Comparison of ENCODE assay signal across 9 mouse cellular contexts in genomic region chr4:43669428-43669794, GRCm38 (mm10). TPM values are rescaled to one million over a fixed set of nuclear protein-coding genes. Genes with fewer than 3 reads are reported as not detected.
DNase-seq lines count a peak whose midpoint lies in the region; ATAC-seq and TF ChIP-seq lines count a peak whose summit lies in the region.
"Had no signal": no experiment of that assay in that cellular context is flagged by ENCODE, and none has a peak within 500 bp of the region (broad histone marks: within the 10 kb centered on the region; RNA-seq: fewer than 3 reads in every experiment).

No protein-coding gene starts in this region.

- H3K27ac ChIP-seq in gastrocnemius, adult 2 months, result peak overlapping the region; percentile 95
- 0 out of 2 replicates have a peak overlapping the region, but pooled peaks have one; percentile 17 for H3K27ac ChIP-seq in intestine, embryonic 15.5 days
- peak overlapping the region; percentile 85 for H3K27ac ChIP-seq in lung, postnatal 0 days (ENCODE audit: low read length)

- TF ChIP-seq EP300 in lung, postnatal 0 days (IDR thresholded peaks at IDR 0.05), result no peak

- peak overlapping the region; percentile 90 for H3K4me3 ChIP-seq in gastrocnemius, adult 2 months
- peak overlapping the region; percentile 85 for H3K4me3 ChIP-seq in intestine, embryonic 15.5 days (replicated peaks)
- H3K4me3 ChIP-seq in lung, postnatal 0 days (ENCODE audit: low read depth, low read length), result peak overlapping the region; percentile 83

- peaks cover 10% of the 10 kb centered on the region for H3K4me1 ChIP-seq in intestine, embryonic 15.5 days (replicated peaks)
- peaks cover 6% of the 10 kb centered on the region for H3K4me1 ChIP-seq in lung, postnatal 0 days (ENCODE audit: insufficient read depth, low read depth, low read length)

- DNase-seq in ovary, adult 18-20 months (ENCODE audit: low spot score), result peak; percentile 60
- DNase-seq in ovary, postnatal 36 days (ENCODE audit: low spot score), result no peak
- DNase-seq in cerebellum, adult 9-11 months, result peak; percentile 83
- peak; percentile 83 for DNase-seq in gastrocnemius, adult 2 months
- DNase-seq in lung, postnatal 0 days (ENCODE audit: low spot score), result no peak
- peak; percentile 74 for DNase-seq in ovary, postnatal 10 days (ENCODE audit: low spot score)
- no peak for DNase-seq in layer of hippocampus, adult 8-10 months (ENCODE audit: low spot score in 2 of 2)

- H3K36me3 ChIP-seq in intestine, embryonic 15.5 days, result no peaks in the 10 kb centered on the region
- H3K36me3 ChIP-seq in lung, postnatal 0 days (ENCODE audit: insufficient read depth, low read length), result no peaks in the 10 kb centered on the region

- intact Hi-C loops in gastrocnemius, adult 2 months (cut with DNase I), result loop anchor here (5.0 kb wide), 1 partner anchor 92 kb away; the partner anchor contains the start of genes Gba2 and Rgp1

- H3K9ac ChIP-seq in intestine, embryonic 15.5 days, result peak overlapping the region; percentile 90
- peak overlapping the region; percentile 87 for H3K9ac ChIP-seq in lung, postnatal 0 days (replicated peaks; ENCODE audit: low read depth)

- peak overlapping the region; percentile 94 for H3K4me2 ChIP-seq in intestine, embryonic 15.5 days (replicated peaks)
- H3K4me2 ChIP-seq in lung, postnatal 0 days (replicated peaks; ENCODE audit: low read depth, low read length), result peak overlapping the region; percentile 84

- ATAC-seq in intestine, embryonic 15.5 days, result peak; percentile 86
- peak; percentile 80 for ATAC-seq in lung, postnatal 0 days

- TF ChIP-seq CTCF in gastrocnemius, adult 2 months (IDR thresholded peaks at IDR 0.05), result no peak
- no peak for TF ChIP-seq CTCF in lung, postnatal 0 days (IDR thresholded peaks at IDR 0.05)

- H3K27me3 ChIP-seq in intestine, embryonic 15.5 days (replicated peaks), result no peaks in the 10 kb centered on the region; the same call in 1 of the 2 replicates
- H3K27me3 ChIP-seq in lung, postnatal 0 days (replicated peaks; ENCODE audit: insufficient read depth, low read length), result 0 out of 2 replicates have a peak, but pooled peaks cover 4% of the 10 kb centered on the region

- H3K9me3 ChIP-seq in intestine, embryonic 15.5 days, result no peaks in the 10 kb centered on the region
- no peaks in the 10 kb centered on the region for H3K9me3 ChIP-seq in lung, postnatal 0 days (ENCODE audit: low read length)

- WGBS in intestine, embryonic 15.5 days, result 0% methylated on average over 23 of the region's 25 CpGs
- WGBS in lung, postnatal 0 days, result 0% methylated on average over 22 of the region's 25 CpGs

RNA-seq across cellular contexts. Expression of gene Fam221b, which starts 0.5 kb away (rescaled TPM):
- total RNA-seq in gastrocnemius, adult 2 months (2021), result under 1 TPM; 0.08 to 0.15 TPM
- polyA plus RNA-seq in intestine, embryonic 15.5 days (2015; fragmentation: Nextera tagmentation; extraction: Ambion mirVana), result 2.9 and 3.6 TPM in 2 replicates
- 2.5 TPM in 2 replicates for polyA plus RNA-seq in lung, postnatal 0 days (2015; fragmentation: Nextera tagmentation; extraction: Ambion mirVana)
- 1 to 10 TPM in 3 of 4 experiments, under 1 TPM in 1; 0.84 to 1.5 (median 1.1) TPM for total RNA-seq in layer of hippocampus, adult 8-10 months (2022)

RNA-seq across cellular contexts. Expression of gene Tmem8b, which starts 0.6 kb away (rescaled TPM):
- total RNA-seq in gastrocnemius, adult 2 months (2021), result 10 to 100 TPM in 1 of 2 experiments, 1 to 10 TPM in 1; 8.4 to 14.9 TPM
- polyA plus RNA-seq in intestine, embryonic 15.5 days (2015; fragmentation: Nextera tagmentation; extraction: Ambion mirVana), result 3.3 and 3.5 TPM in 2 replicates
- 2.5 and 3.1 TPM in 2 replicates for polyA plus RNA-seq in lung, postnatal 0 days (2015; fragmentation: Nextera tagmentation; extraction: Ambion mirVana)
- 10 to 100 TPM; 66.0 to 71.0 (median 68.4) TPM for total RNA-seq in layer of hippocampus, adult 8-10 months (2022)

RNA-seq across cellular contexts. Expression of gene Hint2, which starts 13.1 kb away (rescaled TPM):
- total RNA-seq in gastrocnemius, adult 2 months (2021), result 10 to 100 TPM; 35.8 to 47.9 TPM
- polyA plus RNA-seq in intestine, embryonic 15.5 days (2015; fragmentation: Nextera tagmentation; extraction: Ambion mirVana), result 152 and 157 TPM in 2 replicates
- 128 and 132 TPM in 2 replicates for polyA plus RNA-seq in lung, postnatal 0 days (2015; fragmentation: Nextera tagmentation; extraction: Ambion mirVana)
- total RNA-seq in layer of hippocampus, adult 8-10 months (2022), result 10 to 100 TPM; 25.3 to 39.2 (median 37.6) TPM

RNA-seq across cellular contexts. Expression of gene Spag8, which starts 16.0 kb away (rescaled TPM):
- under 1 TPM in 1 of 2 experiments, not detected in 1; 0.31 TPM for total RNA-seq in gastrocnemius, adult 2 months (2021)
- polyA plus RNA-seq in intestine, embryonic 15.5 days (2015; fragmentation: Nextera tagmentation; extraction: Ambion mirVana), result 0.46 and 1.0 TPM in 2 replicates
- polyA plus RNA-seq in lung, postnatal 0 days (2015; fragmentation: Nextera tagmentation; extraction: Ambion mirVana), result 10.4 and 10.8 TPM in 2 replicates
- 1 to 10 TPM; 1.5 to 2.7 (median 2.0) TPM for total RNA-seq in layer of hippocampus, adult 8-10 months (2022)

RNA-seq across cellular contexts. Expression of gene Olfr70, which starts 31.2 kb away (rescaled TPM):
- total RNA-seq in gastrocnemius, adult 2 months (2021), result not detected
- polyA plus RNA-seq in intestine, embryonic 15.5 days (2015; fragmentation: Nextera tagmentation; extraction: Ambion mirVana), result not detected in 2 replicates
- not detected in 2 replicates for polyA plus RNA-seq in lung, postnatal 0 days (2015; fragmentation: Nextera tagmentation; extraction: Ambion mirVana)
- total RNA-seq in layer of hippocampus, adult 8-10 months (2022), result not detected
- total RNA-seq: layer of hippocampus, postnatal 14 days had no signal

Comparison
In these comparisons a context has a peak if more than half of its experiments do, and no peak if none do; other contexts are left out.
1. DNase-seq: peak in ovary, adult 18-20 months (single experiment), cerebellum, adult 9-11 months (single experiment), gastrocnemius, adult 2 months (single experiment) and ovary, postnatal 10 days (single experiment); none in ovary, postnatal 36 days (single experiment), lung, postnatal 0 days (single experiment) and layer of hippocampus, adult 8-10 months (0 of 2).
2. H3K27ac ChIP-seq: peak in every context shown above with its lines; median percentile 95 in gastrocnemius, adult 2 months; 85 in lung, postnatal 0 days; 17 in intestine, embryonic 15.5 days.
3. RNA of gene Tmem8b, which starts 0.6 kb away (total RNA-seq): 66.0 to 71.0 TPM in layer of hippocampus, adult 8-10 months; 8.4 to 14.9 TPM in gastrocnemius, adult 2 months; every median in the first group is over 4 times any median in the second.
4. Peak in every context shown above with its lines, with median percentiles within 50 percentile points of each other: H3K4me3 ChIP-seq.